Mouse (Mus musculus) MEL (cell line): ENCODE results near the gene Gcnt3. TPM values are rescaled to one million over a fixed set of nuclear protein-coding genes. Genes with fewer than 3 reads are reported as not detected.
A peak's percentile ranks its signal among the peaks of the same experiment; 100 is the strongest.

Source experiments
- DNase-seq: peaks from one replicate; pipeline ENCODE4 v3.0.0; 2011; ENCODE audit warnings: low read depth, low spot score
- H3K27ac ChIP-seq: 2 replicates; pipeline ENCODE4 v1.5.1; 2012; ENCODE audit warnings: low read depth, mild to moderate bottlenecking, control low read depth, low read length, moderate library complexity; ENCODE audit not compliant: control insufficient read depth
- H3K27me3 ChIP-seq, 2 experiments: fragments of 150-350 bp in 1 of 2; sonication (generic) in 1 of 2; 2 replicates each; pipeline ENCODE4 v1.6.1; 2012; ENCODE audit warnings: low read length in 2 of 2, mild to moderate bottlenecking in 2 of 2, improper control_type of control experiment in 1 of 2, moderate library complexity in 1 of 2; ENCODE audit not compliant: insufficient read depth in 2 of 2, control insufficient read depth in 1 of 2
- H3K36me3 ChIP-seq, 2 experiments: 2 replicates each; pipeline ENCODE4 v1.6.1; 2012 to 2014; ENCODE audit warnings: low read length in 2 of 2, improper control_type of control experiment in 1 of 2, inconsistent platforms in 1 of 2, mild to moderate bottlenecking in 1 of 2; ENCODE audit not compliant: insufficient read depth in 2 of 2, control insufficient read depth in 1 of 2
- H3K4me1 ChIP-seq, 2 experiments: fragments of 150-350 bp in 1 of 2; sonication (generic) in 1 of 2; 2 replicates each; pipeline ENCODE4 v1.6.1; 2012; ENCODE audit warnings: low read length in 2 of 2, improper control_type of control experiment in 1 of 2, mild to moderate bottlenecking in 1 of 2; ENCODE audit not compliant: insufficient read depth in 2 of 2, control insufficient read depth in 1 of 2
- H3K4me3 ChIP-seq, 2 experiments: fragments of 150-350 bp in 1 of 2; sonication (generic) in 1 of 2; 2 replicates each; pipeline ENCODE4 v1.5.1; 2012; ENCODE audit warnings: low read depth in 2 of 2, low read length in 2 of 2, mild to moderate bottlenecking in 2 of 2, moderate library complexity in 2 of 2, control low read depth in 1 of 2, improper control_type of control experiment in 1 of 2; ENCODE audit not compliant: control insufficient read depth in 1 of 2, insufficient read depth in 1 of 2
- H3K79me2 ChIP-seq: 2 replicates; pipeline ENCODE4 v1.6.1; 2012; ENCODE audit warnings: mild to moderate bottlenecking, low read length, moderate library complexity; ENCODE audit not compliant: control insufficient read depth, poor library complexity, insufficient read depth
- H3K9ac ChIP-seq: 2 replicates; pipeline ENCODE4 v1.6.1; 2012; ENCODE audit warnings: low read depth, mild to moderate bottlenecking, control low read depth, low read length, moderate library complexity; ENCODE audit not compliant: control insufficient read depth, poor library complexity, severe bottlenecking
- H3K9me3 ChIP-seq: fragments of 150-350 bp; sonication (generic); replicated peaks from 2 replicates; pipeline ENCODE4 v1.6.1; 2012; ENCODE audit warnings: mild to moderate bottlenecking, low read length, improper control_type of control experiment, moderate library complexity; ENCODE audit not compliant: insufficient read depth
- CHD1 ChIP-seq: IDR thresholded peaks from 2 replicates; pipeline ENCODE4 v1.6.1; 2012; ENCODE audit warnings: low read depth, mild to moderate bottlenecking, inconsistent platforms, low read length, improper control_type of control experiment
- CTCF ChIP-seq, 3 experiments: IDR thresholded peaks in 2 of 3; conservative IDR thresholded peaks in 1 of 3; 2 replicates each; pipeline ENCODE4 v1.5.1; 2011 to 2012; ENCODE audit warnings: low read length in 3 of 3, low read depth in 2 of 3, mild to moderate bottlenecking in 2 of 3, improper control_type of control experiment in 1 of 3, inconsistent platforms in 1 of 3, mixed read lengths in 1 of 3, moderate library complexity in 1 of 3; ENCODE audit not compliant: control insufficient read depth in 1 of 3, insufficient read depth in 1 of 3, poor library complexity in 1 of 3, severe bottlenecking in 1 of 3
- E2F4 ChIP-seq: IDR thresholded peaks from 2 replicates; pipeline ENCODE4 v1.6.1; 2011; ENCODE audit warnings: low read depth, low read length, improper control_type of control experiment, borderline replicate concordance
- ELF1 ChIP-seq: IDR thresholded peaks from 2 replicates; pipeline ENCODE4 v1.6.1; 2014; ENCODE audit warnings: low read depth, mild to moderate bottlenecking, inconsistent platforms, low read length, improper control_type of control experiment, moderate library complexity
- EP300 ChIP-seq, 2 experiments: IDR thresholded peaks; 2 replicates each; pipeline ENCODE4 v1.6.1; 2011; ENCODE audit warnings: improper control_type of control experiment in 2 of 2, low read length in 2 of 2, low read depth in 1 of 2, mild to moderate bottlenecking in 1 of 2
- GATA1 ChIP-seq: IDR thresholded peaks from 2 replicates; pipeline ENCODE4 v1.6.1; 2011; ENCODE audit warnings: low read depth, low read length, improper control_type of control experiment
- MAFK ChIP-seq: IDR thresholded peaks from 2 replicates; pipeline ENCODE4 v1.6.1; 2011; ENCODE audit warnings: low read depth, mild to moderate bottlenecking, low read length, improper control_type of control experiment, borderline replicate concordance
- MAX ChIP-seq: IDR thresholded peaks from 2 replicates; pipeline ENCODE4 v1.6.1; 2011; ENCODE audit warnings: low read length, improper control_type of control experiment
- MXI1 ChIP-seq: IDR thresholded peaks from 2 replicates; pipeline ENCODE4 v1.6.1; 2011; ENCODE audit warnings: mild to moderate bottlenecking, low read depth, low read length, improper control_type of control experiment
- MYC ChIP-seq: IDR thresholded peaks from 2 replicates; pipeline ENCODE4 v1.6.1; 2011; ENCODE audit warnings: low read depth, mild to moderate bottlenecking, low read length, improper control_type of control experiment, moderate library complexity
- POLR2AphosphoS2 ChIP-seq: IDR thresholded peaks from 2 replicates; pipeline ENCODE4 v1.6.1; 2011; ENCODE audit warnings: low read length, improper control_type of control experiment
- POLR2AphosphoS5 ChIP-seq: IDR thresholded peaks from 2 replicates; pipeline ENCODE4 v1.6.1; 2012; ENCODE audit warnings: low read depth, borderline replicate concordance, mild to moderate bottlenecking, inconsistent platforms, low read length, moderate library complexity, mixed read lengths
- SIN3A ChIP-seq: IDR thresholded peaks from 2 replicates; pipeline ENCODE4 v1.6.1; 2012; ENCODE audit warnings: low read length, improper control_type of control experiment, inconsistent platforms
- TAL1 ChIP-seq: IDR thresholded peaks from 2 replicates; pipeline ENCODE4 v1.6.1; 2012; ENCODE audit warnings: mild to moderate bottlenecking, inconsistent platforms, low read length, moderate library complexity, mixed read lengths
- TBP ChIP-seq: IDR thresholded peaks from 2 replicates; pipeline ENCODE4 v1.8.0; 2011; ENCODE audit warnings: low read depth, low read length, improper control_type of control experiment
- UBTF ChIP-seq: IDR thresholded peaks from 2 replicates; pipeline ENCODE4 v1.6.1; 2012; ENCODE audit warnings: low read depth, mild to moderate bottlenecking, inconsistent platforms, low read length, improper control_type of control experiment, moderate library complexity, borderline replicate concordance; ENCODE audit not compliant: insufficient read depth
- USF1 ChIP-seq: IDR thresholded peaks from 2 replicates; pipeline ENCODE4 v1.6.1; 2014; ENCODE audit warnings: low read depth, mild to moderate bottlenecking, inconsistent platforms, low read length, improper control_type of control experiment, moderate library complexity
- USF2 ChIP-seq, 2 experiments: IDR thresholded peaks; 2 replicates each; pipeline ENCODE4 v1.6.1; 2011 to 2012; ENCODE audit warnings: improper control_type of control experiment in 2 of 2, low read length in 2 of 2, borderline replicate concordance in 1 of 2, inconsistent platforms in 1 of 2, low read depth in 1 of 2, mild to moderate bottlenecking in 1 of 2; ENCODE audit not compliant: insufficient read depth in 1 of 2
- ZMIZ1 ChIP-seq: IDR thresholded peaks from 2 replicates; pipeline ENCODE4 v1.6.1; 2012; ENCODE audit warnings: low read depth, mild to moderate bottlenecking, inconsistent platforms, low read length, improper control_type of control experiment, moderate library complexity
- ZNF384 ChIP-seq: IDR thresholded peaks from 2 replicates; pipeline ENCODE4 v1.6.1; 2012; ENCODE audit warnings: low read depth, mild to moderate bottlenecking, inconsistent platforms, low read length, improper control_type of control experiment
- polyA plus RNA-seq, 2 experiments: library from polyadenylated mRNA; stranded (reverse) in 1 of 2; unstranded in 1 of 2; fragments of >175 nt in 1 of 2; fragments of >200 nt in 1 of 2; gene quantifications; 2 replicates each; pipeline versions ENCODE4 v1.2.1 to v1.2.4; 2012; ENCODE audit warnings: low replicate concordance in 2 of 2, low read depth in 1 of 2; ENCODE audit not compliant: insufficient read length in 2 of 2, insufficient read depth in 1 of 2, missing spikeins in 1 of 2
- total RNA-seq: library from RNA; depleted of rRNA; stranded (reverse); fragments of 300-350 nt; gene quantifications from 2 replicates; pipeline ENCODE4 v1.2.3, GENCODE M21; 2012

The Gcnt3 gene
- total and polyA plus RNA-seq, 3 experiments, result not detected

DNA sequence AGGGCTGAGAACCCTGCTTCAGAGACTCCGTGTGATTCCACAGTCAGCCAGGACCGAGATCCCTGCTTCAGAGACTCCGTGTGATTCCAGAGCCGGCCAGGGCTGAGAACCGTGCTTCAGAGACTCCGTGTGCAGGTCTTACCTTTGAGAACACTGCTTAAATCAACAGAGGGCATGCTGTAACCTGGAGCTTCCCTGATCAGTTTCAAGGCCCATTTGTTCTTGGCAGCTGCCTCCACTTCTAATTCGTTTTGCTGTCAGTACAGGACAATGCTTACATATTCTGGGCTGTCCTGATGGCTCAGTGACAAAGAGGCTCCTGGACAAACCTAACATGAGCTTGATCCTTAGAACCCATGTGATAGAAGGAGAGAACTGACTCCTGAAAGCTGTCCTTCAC is 39.3 kb upstream of the Gcnt3 start:
- no peak overlapping the region for H3K9ac ChIP-seq
- no peak overlapping the region for H3K4me3 ChIP-seq
- peaks cover 2 to 4% of the 10 kb centered on the region in 2 experiments; a peak in 1 of 4 replicates for H3K27me3 ChIP-seq
- H3K4me1 ChIP-seq, result no peaks in the 10 kb centered on the region
- H3K9me3 ChIP-seq, result no peaks in the 10 kb centered on the region
- no peaks in the 10 kb centered on the region for H3K79me2 ChIP-seq
- H3K36me3 ChIP-seq, result no peaks in the 10 kb centered on the region
- no peak overlapping the region for H3K27ac ChIP-seq
- no peak for DNase-seq
- no peak for TF ChIP-seq TAL1

DNA sequence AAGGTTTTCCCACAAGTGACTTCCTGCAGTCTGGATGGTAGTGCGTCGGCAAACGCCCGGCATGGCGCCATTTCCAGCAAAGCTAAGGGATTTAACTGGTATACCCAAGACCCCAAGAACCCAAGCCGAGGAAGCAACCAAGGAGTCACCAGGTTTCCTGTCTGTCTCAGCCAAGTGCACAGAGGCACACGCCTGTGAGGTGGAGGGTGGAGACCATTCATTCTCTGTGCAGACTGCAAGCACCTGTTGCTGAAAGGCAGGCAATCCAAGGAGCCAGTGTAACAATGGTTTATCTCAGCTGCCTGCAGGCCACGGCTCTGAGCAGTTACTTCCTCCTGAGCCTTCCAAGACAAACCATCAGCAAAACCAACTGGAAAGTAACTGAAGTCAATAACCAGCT is 34.5 kb upstream of the Gcnt3 start:
- Histone ChIP-seq H3K27me3 (peaks cover 2 to 4% of the 10 kb centered on the region in 2 experiments; a peak in 1 of 4 replicates), H3K4me3 (no peak overlapping the region), H3K27ac (no peak overlapping the region), H3K9ac (no peak overlapping the region), H3K79me2 (no peaks in the 10 kb centered on the region), H3K36me3 (no peaks in the 10 kb centered on the region), H3K4me1 (no peaks in the 10 kb centered on the region), H3K9me3 (no peaks in the 10 kb centered on the region)
- TF ChIP-seq MYC, result no peak
- TF ChIP-seq ZNF384, result no peak
- TF ChIP-seq CHD1, result no peak
- no peak for TF ChIP-seq POLR2AphosphoS5
- TF ChIP-seq ZMIZ1, result no peak
- TF ChIP-seq EP300 (IDR thresholded peaks at IDR 0.05; ENCODE audit: low read depth in 1 of 2, low read length in 2 of 2), result no peak
- TF ChIP-seq POLR2AphosphoS2, result no peak
- TF ChIP-seq USF2 (IDR thresholded peaks at IDR 0.05; ENCODE audit: borderline replicate concordance in 1 of 2, insufficient read depth in 1 of 2, low read depth in 1 of 2, low read length in 2 of 2), result no peak
- no peak for TF ChIP-seq UBTF
- no peak for TF ChIP-seq ELF1
- no peak for TF ChIP-seq USF1
- no peak for TF ChIP-seq MAFK
- no peak for TF ChIP-seq E2F4
- no peak for TF ChIP-seq TBP
- TF ChIP-seq CTCF (IDR thresholded peaks at IDR 0.05 in 2 of 3, conservative IDR thresholded peaks at IDR 0.05 in 1 of 3; ENCODE audit: control insufficient read depth in 1 of 3, insufficient read depth in 1 of 3, low read depth in 2 of 3, low read length in 3 of 3, poor library complexity in 1 of 3, severe bottlenecking in 1 of 3), result no peak
- TF ChIP-seq GATA1, result no peak
- no peak for TF ChIP-seq SIN3A
- no peak for TF ChIP-seq MAX
- TF ChIP-seq MXI1, result no peak
- peak; percentile 10 for DNase-seq
